Mouse (Mus musculus) testis, adult 10 weeks (tissue): ENCODE results near the gene Hacd2. TPM values are rescaled to one million over a fixed set of nuclear protein-coding genes. Genes with fewer than 3 reads are reported as not detected.

Experiments
- polyA plus RNA-seq: library from polyadenylated mRNA; stranded (reverse); fragments of 350-450 nt; fragmentation: Illumina TruSeq; extraction: RNeasy Lipid Tissue Mini Kit (QIAGEN cat#74804); gene quantifications from one replicate; pipeline ENCODE4 v1.2.3, GENCODE M21; 2014; ENCODE audit warnings: low read depth, low replicate concordance

The Hacd2 gene
- polyA plus RNA-seq: 215 TPM

GRCm38 (mm10) chr16:35022242-35023137, at the start of gene Hacd2:
Gene Hacd2, plus strand, starts transcription at chr16:35022428.

GRCm38 (mm10) chr16:35154641-35155390, 132.6 kb downstream of the Hacd2 start, which contains the start of gene Adcy5:
Gene Adcy5, plus strand, starts transcription at chr16:35154877.

Other genes with a start within 250 kb of the Hacd2 start
- gene Adcy5, start 132.4 kb downstream of the Hacd2 start, polyA plus RNA-seq: 0.27 TPM